Mouse (Mus musculus): ENCODE measurements around the gene Cdh23.

DNA sequence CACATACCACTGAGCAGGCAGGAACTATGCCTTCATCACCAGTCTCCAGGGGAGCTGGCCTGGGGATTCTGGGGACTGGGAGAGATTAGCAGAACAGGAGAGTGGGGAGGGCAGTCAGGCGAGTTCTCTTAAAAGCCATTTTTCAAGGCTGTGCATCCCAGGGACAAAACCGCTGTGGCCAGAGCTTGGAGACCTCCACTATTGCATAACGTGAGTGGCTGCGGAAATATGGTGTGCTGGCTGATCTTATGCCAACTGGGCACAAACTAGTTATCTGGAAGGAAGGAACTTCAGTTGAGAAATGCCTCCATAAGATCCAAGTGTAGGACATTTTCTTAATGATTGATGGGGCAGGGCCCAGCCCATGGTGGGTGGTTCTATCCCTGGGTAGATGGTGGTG lies 42.6 kb downstream of the Cdh23 start:
- TF ChIP-seq CTCF (IDR thresholded peaks at IDR 0.05) = no peak
- no peak for TF ChIP-seq EP300 (IDR thresholded peaks at IDR 0.05)

All from lung, postnatal 0 days (tissue).